Mouse (Mus musculus) stomach, embryonic 14.5 days (tissue): ENCODE measurements around the gene Plekhg3. TPM values are rescaled to one million over a fixed set of nuclear protein-coding genes. Genes with fewer than 3 reads are reported as not detected.

Experiments used
- ATAC-seq: fragments of 200-750 bp; cut with Nextera tagmentation; 2 replicates; pipeline ENCODE4 v1.8.0; 2017; ENCODE audit warnings: low read depth, moderate TSS enrichment; ENCODE audit not compliant: insufficient number of reproducible peaks, insufficient read depth, low FRiP score
- H3K27ac ChIP-seq: fragments of 300-500 bp; sonication (generic); 2 replicates; pipeline ENCODE4 v1.5.1; 2014; ENCODE audit warnings: mild to moderate bottlenecking, low read length, moderate library complexity, mixed read lengths
- H3K27me3 ChIP-seq: fragments of 300-500 bp; sonication (generic); 2 replicates; pipeline ENCODE4 v1.6.1; 2014; ENCODE audit warnings: low read length, control low read depth, mixed read lengths; ENCODE audit not compliant: control insufficient read depth, insufficient read depth
- H3K36me3 ChIP-seq: fragments of 300-500 bp; sonication (generic); 2 replicates; pipeline ENCODE4 v1.6.1; 2014; ENCODE audit warnings: mild to moderate bottlenecking, control low read depth, low read length, moderate library complexity, mixed read lengths; ENCODE audit not compliant: control insufficient read depth, insufficient read depth
- H3K4me1 ChIP-seq: fragments of 300-500 bp; sonication (generic); 2 replicates; pipeline ENCODE4 v1.6.1; 2014; ENCODE audit warnings: low read length, control low read depth, mixed read lengths; ENCODE audit not compliant: control insufficient read depth, insufficient read depth
- H3K4me2 ChIP-seq: fragments of 300-500 bp; sonication (generic); replicated peaks from 2 replicates; pipeline ENCODE4 v1.6.1; 2014; ENCODE audit warnings: low read depth, low read length, control low read depth
- H3K4me3 ChIP-seq: fragments of 300-500 bp; sonication (generic); 2 replicates; pipeline ENCODE4 v1.5.1; 2014; ENCODE audit warnings: low read depth, low read length, control low read depth
- H3K9ac ChIP-seq: fragments of 300-500 bp; sonication (generic); replicated peaks from 2 replicates; pipeline ENCODE4 v1.6.1; 2014; ENCODE audit warnings: low read depth, mild to moderate bottlenecking, control low read depth, low read length, moderate library complexity, mixed read lengths
- H3K9me3 ChIP-seq: fragments of 300-500 bp; sonication (generic); 2 replicates; pipeline ENCODE4 v1.6.1; 2016; ENCODE audit warnings: low read depth, low read length, control low read depth; ENCODE audit not compliant: control insufficient read depth
- WGBS: fragments of 180-500 bp; shearing (Covaris S2); extraction: QIAGEN DNeasy Blood & Tissue Kit; methylation state at CpG from one replicate; pipeline ENCODE4 v1.1.7; 2014; 5-methylcytosine and 5-hydroxymethylcytosine counted together
- polyA plus RNA-seq: library from polyadenylated mRNA; unstranded; fragments of >200 nt; fragmentation: Nextera tagmentation; extraction: Ambion mirVana; gene quantifications from 2 replicates; pipeline ENCODE4 v1.2.1, GENCODE M21; 2014

Gene Plekhg3
- polyA plus RNA-seq, 1 experiment from 2014 or later, result 13.8 TPM

GRCm38 (mm10) chr12:76514842-76515241 is 15.8 kb upstream of the Plekhg3 start:
- H3K27ac ChIP-seq, result no peak overlapping the region
- H3K4me3 ChIP-seq, result no peak overlapping the region
- no peak for ATAC-seq
- H3K36me3 ChIP-seq, result no peaks in the 10 kb centered on the region
- H3K9ac ChIP-seq, result no peak overlapping the region
- no peak overlapping the region for H3K4me2 ChIP-seq
- H3K4me1 ChIP-seq, result no peaks in the 10 kb centered on the region
- WGBS, result 17% methylated on average over 4 of the region's 4 CpGs
- no peaks in the 10 kb centered on the region for H3K9me3 ChIP-seq
- no peaks in the 10 kb centered on the region for H3K27me3 ChIP-seq

- Histone ChIP-seq H3K27me3 (no peaks in the 10 kb centered on the region), H3K36me3 (no peaks in the 10 kb centered on the region), H3K4me2 (no peak overlapping the region), H3K4me1 (no peaks in the 10 kb centered on the region), H3K27ac (no peak overlapping the region), H3K9me3 (no peaks in the 10 kb centered on the region), H3K4me3 (no peak overlapping the region), H3K9ac (no peak overlapping the region)
- WGBS, result 91% methylated on average over 9 of the region's 9 CpGs
- ATAC-seq, result no peak
Measured at GRCm38 (mm10) chr12:76518000-76518399, 12.7 kb upstream of the Plekhg3 start.

GRCm38 (mm10) chr12:76518909-76519842 is 11.5 kb upstream of the Plekhg3 start:
- WGBS, result 80% methylated on average over 12 of the region's 12 CpGs
- Histone ChIP-seq H3K4me3 (no peak overlapping the region), H3K4me2 (no peak overlapping the region), H3K36me3 (no peaks in the 10 kb centered on the region), H3K4me1 (no peaks in the 10 kb centered on the region), H3K9me3 (no peaks in the 10 kb centered on the region), H3K27ac (no peak overlapping the region), H3K27me3 (no peaks in the 10 kb centered on the region), H3K9ac (no peak overlapping the region)
- no peak for ATAC-seq

GRCm38 (mm10) chr12:76523654-76524053 is 7.0 kb upstream of the Plekhg3 start:
- no peak for ATAC-seq
- H3K4me3 ChIP-seq, result no peak overlapping the region
- H3K4me2 ChIP-seq, result no peak overlapping the region
- no peak overlapping the region for H3K9ac ChIP-seq
- H3K27me3 ChIP-seq, result no peaks in the 10 kb centered on the region
- H3K27ac ChIP-seq, result no peak overlapping the region
- WGBS, result 73% methylated on average over 5 of the region's 5 CpGs
- H3K9me3 ChIP-seq, result no peaks in the 10 kb centered on the region
- H3K36me3 ChIP-seq, result no peaks in the 10 kb centered on the region
- H3K4me1 ChIP-seq, result no peaks in the 10 kb centered on the region

GRCm38 (mm10) chr12:76524915-76525314 is 5.8 kb upstream of the Plekhg3 start:
- no peaks in the 10 kb centered on the region for H3K36me3 ChIP-seq
- no peak overlapping the region for H3K4me3 ChIP-seq
- H3K27ac ChIP-seq, result no peak overlapping the region
- no peak overlapping the region for H3K4me2 ChIP-seq
- 67% methylated on average over 3 of the region's 3 CpGs for WGBS
- no peaks in the 10 kb centered on the region for H3K27me3 ChIP-seq
- H3K9me3 ChIP-seq, result no peaks in the 10 kb centered on the region
- H3K4me1 ChIP-seq, result no peaks in the 10 kb centered on the region
- ATAC-seq, result no peak
- H3K9ac ChIP-seq, result no peak overlapping the region

GRCm38 (mm10) chr12:76527245-76527881 is 3.3 kb upstream of the Plekhg3 start:
- H3K9me3 ChIP-seq, result no peaks in the 10 kb centered on the region
- ATAC-seq, result no peak
- H3K9ac ChIP-seq, result no peak overlapping the region
- H3K27ac ChIP-seq, result no peak overlapping the region
- H3K4me1 ChIP-seq, result 0 out of 2 replicates have a peak, but pooled peaks cover 4% of the 10 kb centered on the region
- no peak overlapping the region for H3K4me2 ChIP-seq
- peaks cover 3% of the 10 kb centered on the region; the same call in 1 of the 2 replicates for H3K27me3 ChIP-seq
- no peaks in the 10 kb centered on the region for H3K36me3 ChIP-seq
- H3K4me3 ChIP-seq, result no peak overlapping the region
- WGBS, result 37% methylated on average over 9 of the region's 9 CpGs

GRCm38 (mm10) chr12:76528766-76529165 is 1.9 kb upstream of the Plekhg3 start:
- H3K27me3 ChIP-seq, result peaks cover 3% of the 10 kb centered on the region; the same call in 1 of the 2 replicates
- no peak overlapping the region for H3K27ac ChIP-seq
- no peak overlapping the region for H3K4me3 ChIP-seq
- no peak overlapping the region for H3K4me2 ChIP-seq
- 0 out of 2 replicates have a peak, but pooled peaks cover 5% of the 10 kb centered on the region for H3K4me1 ChIP-seq
- H3K36me3 ChIP-seq, result no peaks in the 10 kb centered on the region
- 86% methylated on average over 5 of the region's 5 CpGs for WGBS
- H3K9ac ChIP-seq, result no peak overlapping the region
- H3K9me3 ChIP-seq, result no peaks in the 10 kb centered on the region
- ATAC-seq, result no peak

- Histone ChIP-seq H3K36me3 (no peaks in the 10 kb centered on the region), H3K27me3 (peaks cover 3% of the 10 kb centered on the region; the same call in 1 of the 2 replicates), H3K9ac (no peak overlapping the region), H3K27ac (peak overlapping the region; percentile 88; the same call in 1 of the 2 replicates), H3K4me3 (peak overlapping the region; percentile 72), H3K4me1 (peaks cover 20% of the 10 kb centered on the region; the same call in 1 of the 2 replicates), H3K4me2 (peak overlapping the region; percentile 77), H3K9me3 (no peaks in the 10 kb centered on the region)
- 6% methylated on average over 17 of the region's 19 CpGs for WGBS
- ATAC-seq, result no peak
Measured at GRCm38 (mm10) chr12:76531986-76532925, 1.6 kb downstream of the Plekhg3 start.
